Mouse (Mus musculus): ENCODE results near the gene Iqsec2. TPM values are rescaled to one million over a fixed set of nuclear protein-coding genes. Genes with fewer than 3 reads are reported as not detected.

The Iqsec2 gene
- total RNA-seq (2022) = 100 to 1,000 TPM; 143 to 160 (median 154) TPM

GRCm38 (mm10) chrX:152143941-152144741 lies at the start of gene Iqsec2:
TSS of gene Iqsec2 (plus strand) at chrX:152144268.
- no peak for DNase-seq (ENCODE audit: low spot score in 2 of 2)

GRCm38 (mm10) chrX:152097572-152097971 lies 46.5 kb upstream of the Iqsec2 start:
- DNase-seq (ENCODE audit: low spot score in 2 of 2) = no peak

DNA sequence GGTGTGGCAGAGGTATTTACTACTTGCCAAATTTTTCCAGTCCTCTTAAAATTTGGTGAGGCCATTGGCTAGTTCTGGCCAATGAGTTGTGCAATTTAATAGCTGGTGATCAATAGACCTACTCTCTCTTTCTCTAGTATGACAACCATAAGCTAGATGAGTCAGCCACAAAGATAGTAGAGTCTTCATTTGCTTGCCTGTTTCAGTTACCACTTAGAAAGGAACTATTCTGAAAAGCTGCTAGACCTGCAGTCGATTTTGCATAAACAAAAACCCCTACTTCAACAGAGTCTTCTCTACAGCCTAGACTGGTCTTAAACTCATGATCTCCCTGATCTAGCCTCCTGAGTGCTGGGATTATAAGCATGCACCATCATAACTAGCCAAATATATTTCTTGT lies 22.4 kb upstream of the Iqsec2 start:
- DNase-seq (ENCODE audit: low spot score in 2 of 2) = no peak

- DNase-seq (ENCODE audit: low spot score in 2 of 2) = peak; percentile 33 to 42
Measured at GRCm38 (mm10) chrX:152130777-152131176, 13.3 kb upstream of the Iqsec2 start.

GRCm38 (mm10) chrX:152132029-152132428 lies 12.0 kb upstream of the Iqsec2 start:
- no peak for DNase-seq (ENCODE audit: low spot score in 2 of 2)

- no peak for DNase-seq (ENCODE audit: low spot score in 2 of 2)
Measured at GRCm38 (mm10) chrX:152135195-152135594, 8.9 kb upstream of the Iqsec2 start.

- DNase-seq (ENCODE audit: low spot score in 2 of 2) = no peak
Measured at GRCm38 (mm10) chrX:152144742-152145214, 710 bp downstream of the Iqsec2 start.

DNA sequence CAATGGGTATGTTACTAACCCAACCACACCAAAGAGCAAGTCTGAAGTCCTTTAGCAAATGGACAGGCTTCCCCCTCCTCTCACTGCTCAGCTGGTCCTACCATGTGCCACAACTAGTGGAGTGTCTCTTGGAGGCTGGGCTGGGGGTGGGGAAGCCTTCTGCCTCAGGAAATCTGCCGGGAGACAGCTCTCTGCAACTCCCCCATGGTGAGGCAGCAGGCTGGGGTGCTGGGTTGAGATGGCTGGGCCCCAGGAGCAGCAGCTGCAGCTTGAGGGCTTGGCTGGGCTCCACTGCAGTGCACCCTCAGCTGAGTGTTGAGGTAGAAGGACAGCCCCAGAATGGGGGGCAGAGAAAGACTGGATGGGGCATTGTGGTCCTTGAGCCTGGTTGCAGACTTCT lies 2.1 kb downstream of the Iqsec2 start:
- peak; percentile 67 to 70 for DNase-seq (ENCODE audit: low spot score in 2 of 2)

GRCm38 (mm10) chrX:152146691-152147090 lies 2.6 kb downstream of the Iqsec2 start:
- no peak for DNase-seq (ENCODE audit: low spot score in 2 of 2)

DNA sequence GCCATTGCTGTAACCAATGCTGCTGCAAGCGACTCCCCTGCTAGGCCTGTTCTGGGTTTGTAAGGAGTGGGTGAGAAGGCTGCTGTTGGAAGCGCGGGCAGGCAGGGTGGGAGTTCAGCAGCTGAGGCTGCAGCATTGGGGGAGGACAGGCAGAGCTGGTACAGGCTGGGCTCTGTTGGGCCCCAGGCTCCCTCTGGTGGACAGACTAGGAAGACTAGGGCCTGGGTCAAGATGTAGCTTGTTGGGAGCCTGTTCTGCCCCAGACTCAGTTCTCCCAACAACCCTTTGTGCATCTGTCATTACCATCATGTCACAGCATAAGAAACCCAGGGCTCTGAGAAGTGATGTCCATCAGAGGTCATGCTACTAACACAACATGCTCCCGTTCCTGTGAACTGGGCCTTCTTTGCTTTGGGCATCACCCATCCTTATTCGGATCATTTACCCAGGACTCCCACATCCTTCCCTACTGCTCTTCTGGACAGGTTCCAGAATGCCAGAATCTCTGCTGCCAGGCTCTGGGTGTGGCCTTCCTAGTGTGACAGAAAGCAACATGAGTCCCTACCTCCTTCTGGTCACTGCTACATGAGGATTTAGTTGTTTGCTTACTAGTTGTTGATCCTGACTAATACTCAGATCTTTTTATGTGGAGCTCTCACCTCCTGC lies 3.5 kb downstream of the Iqsec2 start:
- DNase-seq (ENCODE audit: low spot score in 2 of 2) = peak; percentile 59 to 72

GRCm38 (mm10) chrX:152148706-152149105 lies 4.6 kb downstream of the Iqsec2 start:
- no peak for DNase-seq (ENCODE audit: low spot score in 2 of 2)

- DNase-seq (ENCODE audit: low spot score in 2 of 2) = peak in 1 of 2 experiments; percentile 38
Measured at GRCm38 (mm10) chrX:152151709-152152108, 7.6 kb downstream of the Iqsec2 start.

- DNase-seq (ENCODE audit: low spot score in 2 of 2) = no peak
Measured at GRCm38 (mm10) chrX:152158294-152158693, 14.2 kb downstream of the Iqsec2 start.

DNA sequence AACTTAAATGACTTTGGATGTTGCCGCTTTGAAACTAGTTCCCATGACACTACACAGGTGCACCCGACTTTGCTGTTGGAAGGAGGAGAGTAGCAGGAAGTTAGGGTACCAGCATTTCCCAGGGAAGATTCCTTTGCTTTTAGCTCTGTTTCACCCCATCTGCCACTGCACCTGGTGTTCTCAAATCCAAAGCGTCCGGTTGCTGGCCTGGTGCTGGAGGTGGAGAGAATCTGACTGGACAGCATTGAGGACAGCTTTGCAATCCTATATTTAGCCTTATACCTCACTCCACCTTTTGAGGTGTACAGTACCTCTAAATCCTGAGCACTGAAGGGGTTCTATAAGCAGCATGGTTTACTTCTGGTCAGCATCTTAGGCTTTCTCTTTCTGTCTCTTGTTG lies 17.3 kb downstream of the Iqsec2 start:
- DNase-seq (ENCODE audit: low spot score in 2 of 2) = no peak

GRCm38 (mm10) chrX:152164061-152164460 lies 20.0 kb downstream of the Iqsec2 start:
- DNase-seq (ENCODE audit: low spot score in 2 of 2) = no peak

DNA sequence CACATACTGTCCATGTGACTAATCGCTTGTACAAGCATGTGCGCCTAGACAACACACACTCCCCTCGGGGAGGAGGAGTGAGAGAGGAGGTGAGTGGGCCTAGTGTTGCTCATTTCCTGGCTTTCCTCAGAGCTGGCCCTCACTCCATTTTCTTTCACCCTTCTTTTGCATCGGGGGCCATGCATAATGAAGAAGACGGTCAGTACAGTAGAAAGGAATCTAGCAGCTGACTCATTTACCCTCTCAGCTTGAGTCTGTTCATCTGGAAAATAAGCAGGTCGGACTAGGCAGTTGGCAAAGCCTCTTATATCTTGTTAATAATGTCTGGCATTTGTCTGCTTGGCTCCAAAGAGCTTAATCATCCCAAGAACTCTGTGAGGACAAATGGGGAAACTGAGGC lies 22.1 kb downstream of the Iqsec2 start:
- no peak for DNase-seq (ENCODE audit: low spot score in 2 of 2)

GRCm38 (mm10) chrX:152168521-152168920 lies 24.5 kb downstream of the Iqsec2 start:
- no peak for DNase-seq (ENCODE audit: low spot score in 2 of 2)

DNA sequence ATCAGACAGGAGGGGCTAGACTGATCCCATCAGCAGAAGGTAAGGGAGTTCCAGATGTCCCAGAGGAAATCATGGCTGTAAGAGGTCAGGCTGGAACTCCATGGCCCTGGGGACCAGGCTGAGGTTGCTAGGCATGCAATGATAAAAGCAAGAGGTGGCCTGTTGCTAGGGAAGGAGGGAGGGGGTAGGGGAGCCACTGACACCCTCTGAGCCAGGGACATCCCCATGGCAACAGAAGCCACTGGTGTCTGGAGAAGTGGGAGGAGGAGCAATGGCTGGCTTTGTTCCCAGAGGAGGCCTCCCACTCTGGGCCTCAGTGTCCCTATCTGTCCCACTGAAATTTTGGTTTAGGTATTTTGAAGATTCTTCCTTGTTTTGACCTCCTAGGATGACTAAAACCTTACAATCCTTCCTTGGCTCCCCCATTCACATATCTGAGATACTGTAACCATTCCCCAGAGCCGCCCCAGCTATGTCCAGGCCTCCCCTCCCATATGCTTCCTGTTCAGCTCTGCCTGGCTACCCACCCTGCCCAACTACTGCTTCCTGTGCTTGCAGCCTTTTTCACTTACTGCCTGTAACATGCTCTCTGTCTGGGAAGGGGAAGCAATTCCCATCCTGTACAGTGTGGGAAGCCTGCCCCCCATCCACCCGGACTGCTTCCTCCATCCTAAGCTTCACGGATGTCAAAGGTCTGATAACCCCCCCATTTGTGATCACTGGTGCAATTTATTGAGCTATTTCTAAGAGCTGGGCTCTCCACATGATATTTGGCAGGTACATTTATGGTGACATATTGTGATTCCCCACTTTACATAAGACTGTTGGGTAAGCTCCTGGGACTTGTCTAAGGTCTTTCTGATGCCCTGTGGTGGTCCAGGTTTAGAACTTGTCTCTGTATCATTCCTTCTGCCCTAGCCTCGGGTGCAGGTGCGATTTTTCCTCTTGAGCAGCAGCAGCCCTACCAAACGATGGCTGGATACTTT lies 27.3 kb downstream of the Iqsec2 start:
- peak in 1 of 2 experiments; percentile 15 for DNase-seq (ENCODE audit: low spot score in 2 of 2)

GRCm38 (mm10) chrX:152172487-152172935 lies 28.4 kb downstream of the Iqsec2 start:
- DNase-seq (ENCODE audit: low spot score in 2 of 2) = no peak

- DNase-seq (ENCODE audit: low spot score in 2 of 2) = no peak
Measured at GRCm38 (mm10) chrX:152175284-152175683, 31.2 kb downstream of the Iqsec2 start.

GRCm38 (mm10) chrX:152177897-152178296 lies 33.8 kb downstream of the Iqsec2 start:
- no peak for DNase-seq (ENCODE audit: low spot score in 2 of 2)

Measured in layer of hippocampus, adult 8-10 months (tissue).